Mouse (Mus musculus) G1E (cell line): ENCODE data around the gene Hmg20b.

Source experiments
- CTCF ChIP-seq: IDR thresholded peaks from 2 replicates; pipeline ENCODE4 v1.5.1; 2012; ENCODE audit warnings: low read depth, low read length, inconsistent platforms, mixed read lengths
- GATA1 ChIP-seq: IDR thresholded peaks from 2 replicates; pipeline ENCODE4 v1.6.1; 2012; ENCODE audit warnings: borderline replicate concordance, low read length, inconsistent platforms, mixed read lengths
- POLR2AphosphoS5 ChIP-seq: IDR thresholded peaks from 2 replicates; pipeline ENCODE4 v1.6.1; 2012; ENCODE audit warnings: low read depth, low read length, inconsistent platforms; ENCODE audit not compliant: insufficient replicate concordance
- TAL1 ChIP-seq: conservative IDR thresholded peaks from 2 replicates; pipeline ENCODE4 v1.6.1; 2012; ENCODE audit warnings: low read depth, low read length, inconsistent platforms, mixed read lengths

- TF ChIP-seq GATA1 (no peak), CTCF (no peak), POLR2AphosphoS5 (no peak), TAL1 (no peak)
Observed at GRCm38 (mm10) chr10:81319330-81319699, 31.0 kb downstream of the Hmg20b start.
